In genomic region chr11:68159867-68160266, GRCm38 (mm10) we compare ENCODE assay signal across 26 mouse cellular contexts.
DNase-seq lines count a peak whose midpoint lies in the region; ATAC-seq lines count a peak whose summit lies in the region.
"Had no signal": no experiment of that assay in that cellular context is flagged by ENCODE, and none has a peak within 500 bp of the region (broad histone marks: within the 10 kb centered on the region; RNA-seq: fewer than 3 reads in every experiment).

No protein-coding gene starts in this region.

- ATAC-seq in forebrain, embryonic 15.5 days (replicated peaks) = no peak
- 0 out of 2 replicates have a peak, but pooled peaks have one; percentile 48 for ATAC-seq in hindbrain, embryonic 12.5 days (ENCODE audit: low FRiP score)
- ATAC-seq in hindbrain, embryonic 16.5 days = no peak
- no peak for ATAC-seq in hindbrain, embryonic 14.5 days (ENCODE audit: low FRiP score)
- no peak; the same call in 1 of the 2 replicates for ATAC-seq in midbrain, embryonic 15.5 days (replicated peaks)
- ATAC-seq: intestine, embryonic 15.5 days had no signal

- no peak overlapping the region for H3K9ac ChIP-seq in forebrain, embryonic 15.5 days (replicated peaks)
- H3K9ac ChIP-seq in hindbrain, embryonic 12.5 days = no peak overlapping the region
- no peak overlapping the region for H3K9ac ChIP-seq in hindbrain, embryonic 16.5 days (ENCODE audit: low read depth, low read length)
- 0 out of 2 replicates have a peak overlapping the region, but pooled peaks have one; percentile 2 for H3K9ac ChIP-seq in hindbrain, embryonic 14.5 days
- H3K9ac ChIP-seq in midbrain, embryonic 15.5 days = no peak overlapping the region
- H3K9ac ChIP-seq: hindbrain, embryonic 15.5 days; intestine, embryonic 15.5 days; limb, embryonic 13.5 days; lung, embryonic 15.5 days had no signal

- H3K4me1 ChIP-seq in forebrain, embryonic 10.5 days = peaks cover 14% of the 10 kb centered on the region
- peaks cover 9% of the 10 kb centered on the region; the same call in 1 of the 2 replicates for H3K4me1 ChIP-seq in forebrain, embryonic 15.5 days
- peaks cover 10% of the 10 kb centered on the region for H3K4me1 ChIP-seq in hindbrain, embryonic 12.5 days
- no peaks in the 10 kb centered on the region; the same call in 1 of the 2 replicates for H3K4me1 ChIP-seq in hindbrain, embryonic 16.5 days (ENCODE audit: control insufficient read depth, insufficient read depth, low read depth, low read length)
- peaks cover 6% of the 10 kb centered on the region; the same call in 1 of the 2 replicates for H3K4me1 ChIP-seq in hindbrain, embryonic 14.5 days (replicated peaks; ENCODE audit: control insufficient read depth, insufficient read depth, low read length)
- H3K4me1 ChIP-seq in midbrain, embryonic 15.5 days = peaks cover 10% of the 10 kb centered on the region
- H3K4me1 ChIP-seq: intestine, embryonic 15.5 days; lung, embryonic 15.5 days had no signal

- peaks cover 13% of the 10 kb centered on the region; the same call in 1 of the 2 replicates for H3K27me3 ChIP-seq in forebrain, embryonic 10.5 days (ENCODE audit: poor library complexity, severe bottlenecking)
- no peaks in the 10 kb centered on the region for H3K27me3 ChIP-seq in forebrain, embryonic 15.5 days
- no peaks in the 10 kb centered on the region for H3K27me3 ChIP-seq in hindbrain, embryonic 12.5 days
- no peaks in the 10 kb centered on the region for H3K27me3 ChIP-seq in hindbrain, embryonic 16.5 days (replicated peaks; ENCODE audit: control insufficient read depth, insufficient read depth, low read length)
- H3K27me3 ChIP-seq in hindbrain, embryonic 14.5 days (ENCODE audit: control insufficient read depth, insufficient read depth, low read length) = no peaks in the 10 kb centered on the region
- no peaks in the 10 kb centered on the region for H3K27me3 ChIP-seq in midbrain, embryonic 15.5 days (replicated peaks)
- H3K27me3 ChIP-seq: hindbrain, embryonic 15.5 days; intestine, embryonic 15.5 days; limb, embryonic 13.5 days; lung, embryonic 15.5 days had no signal

- H3K36me3 ChIP-seq in forebrain, embryonic 10.5 days (replicated peaks) = peaks cover 5% of the 10 kb centered on the region; the same call in 1 of the 2 replicates
- H3K36me3 ChIP-seq in forebrain, embryonic 15.5 days = no peaks in the 10 kb centered on the region
- no peaks in the 10 kb centered on the region for H3K36me3 ChIP-seq in hindbrain, embryonic 12.5 days
- H3K36me3 ChIP-seq in hindbrain, embryonic 16.5 days (ENCODE audit: control insufficient read depth, insufficient read depth, low read length) = no peaks in the 10 kb centered on the region
- no peaks in the 10 kb centered on the region for H3K36me3 ChIP-seq in hindbrain, embryonic 14.5 days (replicated peaks; ENCODE audit: control insufficient read depth, insufficient read depth)
- H3K36me3 ChIP-seq in midbrain, embryonic 15.5 days (replicated peaks) = no peaks in the 10 kb centered on the region
- H3K36me3 ChIP-seq: hindbrain, embryonic 15.5 days; intestine, embryonic 15.5 days; limb, embryonic 13.5 days; lung, embryonic 15.5 days had no signal

- H3K9me3 ChIP-seq in forebrain, embryonic 10.5 days = peaks cover 4% of the 10 kb centered on the region; the same call in 1 of the 2 replicates
- no peaks in the 10 kb centered on the region for H3K9me3 ChIP-seq in forebrain, embryonic 15.5 days
- no peaks in the 10 kb centered on the region for H3K9me3 ChIP-seq in hindbrain, embryonic 12.5 days (replicated peaks)
- no peaks in the 10 kb centered on the region; the same call in 1 of the 2 replicates for H3K9me3 ChIP-seq in hindbrain, embryonic 16.5 days (ENCODE audit: control insufficient read depth, low read length)
- H3K9me3 ChIP-seq in hindbrain, embryonic 14.5 days (ENCODE audit: control insufficient read depth, low read length) = no peaks in the 10 kb centered on the region
- no peaks in the 10 kb centered on the region for H3K9me3 ChIP-seq in midbrain, embryonic 15.5 days
- H3K9me3 ChIP-seq: G1E; hindbrain, embryonic 15.5 days; intestine, embryonic 15.5 days; limb, embryonic 13.5 days; lung, embryonic 15.5 days had no signal

- H3K4me2 ChIP-seq in forebrain, embryonic 15.5 days (replicated peaks) = no peak overlapping the region
- H3K4me2 ChIP-seq in hindbrain, embryonic 12.5 days (replicated peaks) = no peak overlapping the region
- no peak overlapping the region for H3K4me2 ChIP-seq in hindbrain, embryonic 16.5 days (ENCODE audit: low read length)
- no peak overlapping the region for H3K4me2 ChIP-seq in hindbrain, embryonic 14.5 days (replicated peaks)
- no peak overlapping the region for H3K4me2 ChIP-seq in midbrain, embryonic 15.5 days
- H3K4me2 ChIP-seq: hindbrain, embryonic 15.5 days; intestine, embryonic 15.5 days; limb, embryonic 13.5 days; liver, embryonic 11.5 days; lung, embryonic 15.5 days had no signal

- H3K4me3 ChIP-seq in forebrain, embryonic 10.5 days = no peak overlapping the region
- H3K4me3 ChIP-seq in forebrain, embryonic 15.5 days = no peak overlapping the region
- no peak overlapping the region for H3K4me3 ChIP-seq in hindbrain, embryonic 12.5 days
- H3K4me3 ChIP-seq in hindbrain, embryonic 16.5 days (ENCODE audit: low read length) = no peak overlapping the region
- H3K4me3 ChIP-seq in hindbrain, embryonic 14.5 days (replicated peaks; ENCODE audit: low read length) = no peak overlapping the region
- H3K4me3 ChIP-seq in midbrain, embryonic 15.5 days = no peak overlapping the region
- H3K4me3 ChIP-seq: hindbrain, embryonic 15.5 days; intestine, embryonic 15.5 days; limb, embryonic 13.5 days; lung, embryonic 15.5 days had no signal

- H3K27ac ChIP-seq in forebrain, embryonic 10.5 days = peak overlapping the region; percentile 20; the same call in 1 of the 2 replicates
- no peak overlapping the region for H3K27ac ChIP-seq in forebrain, embryonic 15.5 days (replicated peaks)
- no peak overlapping the region; the same call in 1 of the 2 replicates for H3K27ac ChIP-seq in hindbrain, embryonic 12.5 days
- no peak overlapping the region for H3K27ac ChIP-seq in hindbrain, embryonic 16.5 days (ENCODE audit: low read depth, low read length)
- peak overlapping the region; percentile 35 for H3K27ac ChIP-seq in hindbrain, embryonic 14.5 days
- H3K27ac ChIP-seq in midbrain, embryonic 15.5 days = peak overlapping the region; percentile 6; the same call in 1 of the 2 replicates
- H3K27ac ChIP-seq: hindbrain, embryonic 15.5 days; intestine, embryonic 15.5 days; kidney, postnatal 0 days; limb, embryonic 13.5 days; lung, embryonic 15.5 days; stomach, postnatal 0 days had no signal

- WGBS in forebrain, embryonic 10.5 days = 62% methylated on average over 4 of the region's 4 CpGs
- 23% methylated on average over 4 of the region's 4 CpGs for WGBS in forebrain, embryonic 15.5 days
- 72% methylated on average over 4 of the region's 4 CpGs for WGBS in hindbrain, embryonic 12.5 days
- WGBS in hindbrain, embryonic 16.5 days = 51% methylated on average over 4 of the region's 4 CpGs
- WGBS in hindbrain, embryonic 14.5 days = 41% methylated on average over 4 of the region's 4 CpGs
- WGBS in midbrain, embryonic 15.5 days = 29% methylated on average over 4 of the region's 4 CpGs

- DNase-seq in forebrain, embryonic 10.5 days (ENCODE audit: extremely low spot score, low spot score) = no peak
- no peak for DNase-seq in hindbrain, embryonic 14.5 days (ENCODE audit: low spot score)
- no peak for DNase-seq in thymus, postnatal 0 days (ENCODE audit: low spot score)
- DNase-seq: adrenal gland, adult 8-10 months; cerebellum, adult 8-10 months; cerebellum, postnatal 25 days; gastrocnemius, postnatal 10 days; heart, postnatal 14 days; kidney, adult 2 months; kidney, postnatal 4 days; lung, postnatal 36 days; spleen, adult 18-20 months; thymus, adult 18-20 months; thymus, postnatal 36 days had no signal

Comparison
In these comparisons a context has a peak if more than half of its experiments do, and no peak if none do; other contexts are left out.
1. H3K27ac ChIP-seq: peak in forebrain, embryonic 10.5 days (single experiment), hindbrain, embryonic 14.5 days (single experiment) and midbrain, embryonic 15.5 days (single experiment); none in forebrain, embryonic 15.5 days (single experiment), hindbrain, embryonic 12.5 days (single experiment) and hindbrain, embryonic 16.5 days (single experiment).